Mouse (Mus musculus): ENCODE results near the gene Kifap3.

Kifap3 gene

DNA sequence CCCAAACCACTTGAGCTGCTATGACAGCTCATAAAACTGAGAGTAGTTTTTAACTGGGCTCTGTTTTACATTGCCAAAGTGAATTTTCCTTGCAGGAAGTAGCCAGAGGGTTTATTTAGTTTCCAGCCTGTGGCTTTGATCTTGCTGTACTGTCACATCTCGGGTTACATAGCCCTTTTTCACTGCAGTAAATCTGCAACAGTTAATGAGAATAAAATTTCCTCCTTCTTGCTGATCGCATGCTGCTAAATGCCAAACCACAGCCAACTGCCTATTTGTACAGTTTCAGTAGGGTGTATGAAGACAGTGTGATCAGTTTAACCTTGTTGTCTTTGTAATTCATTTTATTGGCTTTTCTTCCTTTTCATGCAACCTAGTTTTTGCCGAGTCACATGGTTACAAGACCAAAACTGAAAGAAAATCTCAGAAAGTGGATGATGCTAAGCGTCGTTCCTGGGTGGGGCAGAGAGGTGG lies 118.9 kb downstream of the Kifap3 start:
- peak; percentile 29 for DNase-seq

DNA sequence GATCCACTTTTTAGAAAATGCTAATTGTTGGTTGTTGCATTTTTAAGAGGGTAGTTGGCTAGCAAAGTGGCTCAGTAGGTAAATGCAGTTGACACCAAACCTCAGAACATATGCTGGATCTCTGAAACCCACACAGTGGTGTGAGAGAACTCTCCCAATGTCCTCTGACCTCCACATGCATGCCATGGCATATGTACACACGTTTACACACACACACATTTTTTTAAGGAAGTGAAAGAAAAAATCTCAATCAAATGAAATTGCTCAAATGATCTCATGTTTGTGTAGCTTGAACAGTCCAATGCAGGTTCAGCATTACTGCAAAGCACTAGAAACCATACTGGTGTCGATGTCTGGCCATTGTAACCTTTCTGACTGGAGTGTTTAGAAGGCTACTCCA lies 120.2 kb downstream of the Kifap3 start:
- DNase-seq: no peak

DNA sequence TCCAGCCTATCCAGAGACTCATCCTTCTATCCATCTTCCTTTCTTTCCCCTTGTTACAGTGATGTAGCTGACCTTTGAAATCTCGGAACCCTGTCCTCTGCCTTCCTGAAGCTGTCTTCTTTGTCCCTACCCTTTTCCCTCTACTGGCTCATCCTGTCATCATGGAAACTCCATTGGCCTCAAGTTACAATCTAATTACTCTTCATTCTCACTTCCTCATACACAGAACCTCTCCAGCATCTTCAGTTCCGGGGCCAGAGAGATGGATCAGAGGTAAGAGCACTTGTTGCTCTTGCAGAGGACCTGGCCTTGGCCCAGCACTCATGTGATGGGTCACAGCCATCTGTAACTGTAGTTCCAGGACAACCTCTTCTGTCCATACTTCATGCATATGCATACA lies 120.8 kb downstream of the Kifap3 start:
- DNase-seq: no peak

DNA sequence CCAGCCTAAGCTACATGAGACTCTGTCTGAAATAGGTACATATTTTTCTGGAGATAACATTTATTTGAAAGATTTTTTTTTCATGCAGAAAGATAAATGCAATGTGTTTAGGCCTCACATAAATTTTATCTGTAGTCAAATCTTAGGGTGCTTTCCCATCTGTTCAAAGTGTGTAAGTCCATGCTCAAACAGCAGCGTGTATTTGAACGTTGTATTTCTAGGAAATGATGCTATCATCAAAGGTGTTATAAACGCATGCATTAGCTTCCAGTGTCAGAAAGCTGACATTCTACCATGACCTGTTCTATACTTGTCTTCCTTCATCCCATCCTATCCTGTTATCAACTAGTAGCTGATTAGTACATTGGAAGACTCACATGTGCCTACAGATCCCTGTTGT lies 124.0 kb downstream of the Kifap3 start:
- no peak for DNase-seq

DNA sequence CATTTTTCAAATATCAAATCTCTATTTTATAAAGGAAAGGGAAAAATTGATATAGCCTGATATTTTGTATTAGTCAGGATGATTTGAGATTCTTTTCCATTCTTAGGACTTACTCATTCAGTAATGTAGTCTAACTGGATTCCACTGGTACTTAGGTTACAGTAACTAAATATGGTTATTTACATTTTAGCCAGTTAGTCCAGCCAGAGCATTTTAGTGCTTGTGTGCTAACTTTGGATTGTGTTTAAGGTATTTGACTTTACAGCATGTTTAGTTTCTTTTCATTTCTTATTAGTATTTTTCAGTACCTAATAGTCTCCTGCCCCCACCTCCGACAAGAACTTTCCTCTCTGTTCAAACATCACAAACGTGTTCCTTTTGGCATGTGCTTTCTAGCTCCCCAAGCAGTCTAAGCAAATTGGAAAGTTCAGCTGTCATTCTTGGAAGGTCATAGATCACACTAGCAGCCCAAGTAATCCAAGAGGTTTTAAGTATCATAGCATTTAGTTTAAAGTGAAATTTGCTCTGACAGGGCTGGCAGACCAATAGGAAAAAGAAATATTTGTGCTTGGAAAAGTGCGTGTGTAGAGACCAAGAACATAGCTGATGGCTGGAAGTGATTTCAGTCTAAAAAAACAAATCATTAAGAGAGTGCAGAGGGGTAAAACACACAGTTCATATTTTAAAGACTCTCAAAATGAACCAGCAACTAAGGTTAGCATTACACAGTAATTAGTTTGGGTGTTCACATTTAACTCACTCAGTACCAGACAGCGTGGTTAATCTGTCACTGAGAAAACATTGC lies 127.8 kb downstream of the Kifap3 start:
- DNase-seq: no peak

DNA sequence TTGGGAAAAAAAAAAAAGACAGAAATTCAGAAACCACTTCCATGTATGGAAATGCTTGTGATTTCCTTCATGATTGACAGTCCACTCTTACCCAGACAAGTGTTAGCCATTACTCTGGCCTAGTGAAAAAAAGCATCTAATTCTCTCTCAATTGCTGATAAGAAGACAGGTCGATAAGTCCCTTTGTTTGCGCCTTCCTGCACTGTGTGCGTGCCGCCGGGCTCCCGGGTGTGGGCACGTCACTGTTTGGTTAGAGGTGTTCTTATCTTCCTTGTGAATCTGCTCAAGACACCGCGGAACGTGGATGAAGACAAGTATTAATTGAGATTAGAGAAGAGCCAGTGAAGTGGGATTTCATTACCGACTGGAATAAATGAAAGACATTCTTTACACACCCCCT lies 129.0 kb downstream of the Kifap3 start:
- DNase-seq: no peak

DNA sequence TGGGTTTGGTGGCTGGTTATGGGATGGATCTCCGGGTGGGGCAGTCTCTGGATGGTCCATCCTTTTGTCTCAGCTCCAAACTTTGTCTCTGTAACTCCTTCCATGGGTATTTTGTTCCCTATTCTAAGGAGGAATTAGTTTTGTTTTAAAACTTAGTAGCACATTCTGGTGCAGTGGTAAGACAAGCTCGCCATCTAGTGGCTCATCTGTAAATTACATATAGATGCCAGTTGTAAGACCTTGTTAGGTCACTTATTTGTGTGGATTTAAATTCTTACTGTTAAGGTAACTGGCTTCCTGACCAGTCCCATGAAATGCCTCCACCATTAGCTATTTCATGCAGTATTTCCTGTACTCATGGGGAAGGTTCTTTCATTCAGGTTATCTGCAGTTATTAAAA lies 131.0 kb downstream of the Kifap3 start:
- peak; percentile 65 for DNase-seq

DNA sequence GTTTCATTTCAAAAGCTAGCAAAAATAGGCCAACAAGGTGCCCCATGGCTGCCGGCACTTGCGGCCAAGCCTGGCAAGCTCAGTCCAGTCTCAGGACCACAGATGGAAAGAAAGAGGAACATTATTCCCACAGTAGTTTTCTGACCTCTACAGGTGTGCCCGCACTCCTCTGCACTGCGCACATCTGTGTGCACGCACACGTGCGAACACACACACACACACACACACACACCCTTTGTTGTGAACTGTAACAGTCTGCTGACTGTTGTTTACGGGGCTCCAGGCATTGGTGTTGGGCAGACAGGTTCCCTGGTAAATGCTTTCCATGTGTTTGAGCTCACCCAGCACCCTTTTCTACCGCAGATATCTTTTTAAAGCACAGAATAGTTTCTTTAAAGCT lies 131.4 kb downstream of the Kifap3 start:
- no peak for DNase-seq

DNA sequence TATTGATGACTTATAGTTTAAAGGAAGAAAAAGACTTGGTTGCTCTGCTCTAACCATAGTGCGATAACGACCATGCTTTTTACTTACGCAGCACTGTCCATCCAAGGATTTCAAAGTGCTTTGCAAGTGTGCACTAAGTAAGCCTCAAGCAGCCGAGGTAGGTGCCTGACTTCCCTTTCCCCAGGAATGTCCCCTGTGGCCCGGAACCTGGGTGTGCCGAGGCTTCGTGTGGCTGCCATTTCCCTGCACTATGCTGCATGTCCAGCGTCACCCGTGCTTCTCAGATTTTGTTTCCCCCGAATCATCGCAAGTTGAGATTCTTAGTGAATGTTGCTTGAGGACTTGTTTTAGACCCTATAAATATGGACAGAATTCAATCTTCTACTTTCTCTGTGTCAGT lies 132.6 kb downstream of the Kifap3 start:
- no peak for DNase-seq

DNA sequence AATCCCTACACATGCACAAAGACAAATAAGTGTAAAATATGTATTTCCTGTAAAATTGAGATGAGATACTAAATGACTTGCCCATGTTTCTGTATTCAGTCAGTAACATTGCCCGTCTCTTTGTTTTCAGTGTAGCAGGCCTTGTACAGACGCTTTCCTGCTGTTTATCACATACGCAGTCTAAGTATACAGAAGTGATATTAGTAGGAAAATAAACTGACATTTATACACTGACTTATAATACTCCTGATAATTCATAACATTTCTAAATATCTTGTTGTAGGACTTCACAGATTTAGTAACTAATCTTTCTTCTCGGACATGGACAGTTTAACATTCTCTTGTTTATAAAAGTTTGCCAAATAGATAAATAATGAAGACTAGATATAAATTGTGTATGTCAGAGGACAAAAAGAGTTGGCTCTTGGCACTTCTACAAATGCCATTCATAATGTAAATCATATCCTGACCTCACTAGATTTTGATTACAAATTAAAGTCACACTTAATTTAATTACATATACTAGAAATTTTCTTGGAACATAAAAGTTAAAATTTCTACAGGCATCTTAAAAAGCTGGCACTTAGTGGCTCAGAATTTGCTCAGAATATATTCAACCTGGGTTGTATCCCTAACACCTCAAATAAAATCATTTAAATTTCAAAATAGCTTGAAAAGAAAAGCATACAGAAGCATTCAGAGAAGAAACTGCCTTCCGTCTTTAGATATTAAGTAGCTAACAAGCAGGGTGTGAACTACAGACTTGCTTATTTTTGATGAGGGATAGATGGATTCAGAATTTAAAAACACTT lies 138.2 kb downstream of the Kifap3 start:
- no peak for DNase-seq

DNA sequence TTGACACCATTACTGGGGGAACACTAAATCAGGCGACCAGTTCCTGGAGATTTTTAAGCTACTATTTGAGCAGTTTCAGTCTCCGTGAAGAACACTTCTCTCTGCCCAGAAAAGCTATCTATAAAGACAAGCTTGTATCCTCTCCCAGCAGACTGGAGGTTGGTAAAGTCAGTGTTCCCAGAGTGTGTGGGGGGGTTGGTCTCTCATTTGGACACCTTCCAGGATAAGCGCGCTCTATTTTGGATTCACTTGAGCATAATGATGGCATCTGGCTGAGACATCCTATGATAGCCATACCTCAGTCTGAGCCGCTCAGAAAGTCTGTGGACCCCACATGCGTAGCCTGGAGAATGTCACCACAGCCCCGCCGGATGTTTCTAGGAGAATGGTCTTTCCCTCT lies 144.7 kb downstream of the Kifap3 start:
- no peak for DNase-seq

DNA sequence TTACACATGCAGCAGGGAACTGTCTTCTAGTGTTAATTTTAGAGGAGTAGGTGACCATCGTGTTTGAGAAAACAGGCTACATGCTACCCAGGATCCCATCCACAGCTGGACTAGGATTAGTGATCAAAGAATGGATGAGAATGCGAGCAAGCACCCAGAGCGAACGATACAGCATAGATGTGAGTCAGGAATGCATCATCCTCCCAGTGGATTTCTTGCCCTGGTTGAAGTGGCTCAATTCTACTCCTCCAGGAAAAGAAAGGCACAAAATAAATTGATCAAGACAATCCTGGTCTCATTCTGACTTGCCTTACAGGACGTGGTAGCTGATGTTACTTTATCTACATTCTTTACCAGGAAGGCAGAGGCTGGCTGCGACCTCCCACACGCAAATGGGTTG lies 149.5 kb downstream of the Kifap3 start, which contains the start of gene Scyl3:
Gene Scyl3 (plus strand): TSS at position 255 of the 400 bp plus-strand sequence.
- no peak for DNase-seq

DNA sequence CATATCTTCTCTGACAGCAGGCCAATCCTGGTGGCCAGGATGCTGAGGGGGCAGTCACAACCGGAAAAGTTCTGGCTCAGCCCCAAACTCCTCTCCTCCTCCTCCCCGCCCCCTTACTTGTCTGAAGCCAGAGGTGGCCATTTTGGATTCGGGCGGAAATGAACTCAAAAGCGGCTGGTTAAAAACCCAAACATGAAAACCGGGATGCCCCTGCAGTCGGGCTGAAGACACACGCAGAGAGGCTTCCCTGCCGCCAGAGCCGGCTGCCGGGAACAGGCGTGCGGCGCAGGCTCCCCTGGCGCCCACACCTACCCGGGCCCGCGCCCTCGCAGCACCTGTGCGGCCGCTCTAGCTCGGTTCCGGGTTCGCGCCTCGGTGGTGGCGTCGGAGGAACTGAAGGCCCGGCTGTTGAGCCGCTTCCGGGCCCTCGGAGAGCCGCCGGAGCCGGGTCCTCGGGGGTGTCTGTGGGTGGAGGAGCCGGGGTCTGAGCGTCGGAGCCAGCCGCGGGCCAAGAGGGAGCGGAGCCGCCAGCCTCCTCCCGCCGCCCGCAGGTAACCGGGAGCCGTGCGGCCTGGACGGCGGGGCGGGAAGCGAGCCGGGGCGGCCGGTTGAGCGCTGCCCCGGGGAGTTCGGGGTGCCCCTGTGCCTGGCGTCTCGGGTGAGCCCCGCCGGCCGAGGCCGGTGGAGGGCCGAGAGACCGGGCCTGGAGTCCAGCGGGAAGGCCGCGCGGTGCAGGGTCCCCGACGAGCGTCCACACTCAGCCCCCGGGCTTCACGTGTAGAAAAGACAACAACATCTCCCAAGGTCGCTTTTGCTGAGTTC lies 150.5 kb downstream of the Kifap3 start:
- DNase-seq: peak; percentile 92

DNA sequence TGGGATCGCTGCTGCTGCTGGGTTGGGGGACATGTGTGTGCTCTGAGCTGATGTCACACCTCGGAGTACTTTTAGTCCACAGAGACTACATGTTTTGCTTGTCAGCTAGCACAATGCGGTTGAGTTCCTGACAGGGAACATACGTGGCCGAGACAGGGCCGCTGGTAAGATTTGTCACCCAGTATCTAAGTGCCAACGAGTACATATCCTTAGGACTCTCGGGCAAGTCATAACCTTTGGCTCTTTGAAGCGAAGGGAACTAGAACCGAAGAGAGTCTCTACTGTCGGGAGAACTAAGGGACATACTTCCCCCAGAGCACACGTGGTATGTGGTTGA lies 151.0 kb downstream of the Kifap3 start:
- DNase-seq: no peak

DNA sequence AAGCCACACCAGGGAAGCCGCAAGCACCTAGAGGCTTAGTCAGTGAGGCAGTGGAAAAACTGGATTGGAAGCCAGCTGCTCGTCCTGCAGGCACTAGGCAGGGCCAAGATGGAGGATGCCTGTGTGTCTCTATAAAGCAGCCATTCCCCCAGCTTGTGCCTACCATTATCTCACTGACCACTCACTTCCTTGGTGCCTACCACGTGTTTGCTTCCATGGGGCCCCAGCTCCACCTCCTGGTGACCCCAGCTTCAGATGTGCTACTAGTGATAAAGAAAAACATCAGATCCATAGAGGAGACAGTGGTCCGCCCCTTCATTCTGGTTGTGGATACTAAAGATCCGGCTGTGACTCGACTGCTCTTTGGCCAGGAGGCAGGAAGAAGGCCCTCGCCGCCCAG lies 152.4 kb downstream of the Kifap3 start:
- DNase-seq: no peak

DNA sequence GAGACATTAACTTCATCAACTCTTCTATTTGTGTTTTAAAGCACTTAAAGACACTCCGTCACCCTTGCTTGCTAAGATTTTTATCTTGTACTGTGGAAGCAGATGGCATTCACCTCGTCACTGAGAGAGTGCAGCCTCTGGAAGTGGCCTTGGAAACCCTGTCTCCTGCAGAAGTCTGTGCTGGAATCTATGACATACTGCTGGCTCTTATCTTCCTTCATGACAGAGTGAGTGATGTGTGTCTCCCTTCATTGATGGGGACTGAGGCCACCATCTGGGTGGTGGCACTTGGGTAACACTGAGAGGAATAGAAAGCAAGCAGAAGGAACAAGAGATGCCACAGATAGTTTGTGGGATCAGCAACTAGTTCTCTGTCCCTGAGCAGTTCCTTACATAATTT lies 155.2 kb downstream of the Kifap3 start:
- no peak for DNase-seq

DNA sequence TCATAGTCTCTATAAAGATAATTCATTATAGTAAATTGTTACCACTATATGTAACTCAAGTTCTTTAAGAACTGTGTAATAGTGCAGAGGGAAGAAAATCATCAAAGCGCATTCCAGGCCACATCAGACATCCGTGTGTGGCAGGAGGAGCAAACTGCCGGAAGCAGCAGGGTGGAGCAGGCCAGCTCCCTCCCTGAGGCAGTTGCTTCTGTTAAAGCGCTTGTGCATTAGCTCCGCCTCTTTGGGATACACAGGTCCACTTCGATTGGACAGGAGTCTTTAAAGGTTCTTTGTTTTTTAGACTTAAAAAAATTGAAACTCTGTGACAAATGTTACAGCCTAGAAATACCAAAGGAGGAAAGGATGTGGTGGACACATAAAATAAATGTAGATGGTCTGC lies 162.7 kb downstream of the Kifap3 start:
- no peak for DNase-seq

DNA sequence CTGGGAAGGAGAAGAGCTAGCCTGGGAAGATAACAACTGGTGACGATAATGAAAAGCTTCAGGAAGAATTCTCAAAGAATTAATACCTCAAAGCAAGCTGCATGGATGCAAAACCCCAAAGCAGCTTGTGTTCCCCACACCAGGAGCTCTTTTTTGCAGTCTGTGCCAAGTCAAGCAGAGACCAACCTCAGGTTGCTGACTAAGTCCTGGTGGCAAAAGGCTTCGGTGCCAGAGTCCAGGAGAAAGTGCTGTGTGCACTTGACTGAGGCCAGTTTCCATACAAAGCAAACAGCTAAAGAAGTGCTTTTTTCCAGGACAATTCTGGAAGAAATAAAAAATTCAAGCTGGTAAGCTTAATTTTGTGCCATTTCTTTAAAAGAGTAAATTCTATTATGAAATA lies 174.0 kb downstream of the Kifap3 start:
- DNase-seq: peak; percentile 39

DNA sequence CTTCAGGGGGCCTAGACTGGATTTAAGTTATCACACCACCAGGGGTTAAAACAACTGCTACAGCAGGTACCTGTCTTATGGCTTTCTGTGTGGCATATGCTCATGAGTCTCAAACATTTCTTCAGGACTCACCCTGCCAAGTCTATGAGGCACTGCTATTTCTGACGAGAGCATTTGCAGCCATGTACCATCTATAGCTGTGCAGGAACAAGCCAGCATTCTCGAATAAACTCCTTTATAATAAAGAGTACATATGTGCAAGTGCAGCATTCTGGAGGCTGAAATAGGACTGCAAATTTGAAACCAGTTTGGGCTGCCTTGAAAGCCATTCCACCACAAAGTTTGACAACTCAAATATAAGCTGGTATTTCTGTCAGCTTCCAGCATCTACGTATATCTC lies 178.7 kb downstream of the Kifap3 start:
- DNase-seq: no peak

DNA sequence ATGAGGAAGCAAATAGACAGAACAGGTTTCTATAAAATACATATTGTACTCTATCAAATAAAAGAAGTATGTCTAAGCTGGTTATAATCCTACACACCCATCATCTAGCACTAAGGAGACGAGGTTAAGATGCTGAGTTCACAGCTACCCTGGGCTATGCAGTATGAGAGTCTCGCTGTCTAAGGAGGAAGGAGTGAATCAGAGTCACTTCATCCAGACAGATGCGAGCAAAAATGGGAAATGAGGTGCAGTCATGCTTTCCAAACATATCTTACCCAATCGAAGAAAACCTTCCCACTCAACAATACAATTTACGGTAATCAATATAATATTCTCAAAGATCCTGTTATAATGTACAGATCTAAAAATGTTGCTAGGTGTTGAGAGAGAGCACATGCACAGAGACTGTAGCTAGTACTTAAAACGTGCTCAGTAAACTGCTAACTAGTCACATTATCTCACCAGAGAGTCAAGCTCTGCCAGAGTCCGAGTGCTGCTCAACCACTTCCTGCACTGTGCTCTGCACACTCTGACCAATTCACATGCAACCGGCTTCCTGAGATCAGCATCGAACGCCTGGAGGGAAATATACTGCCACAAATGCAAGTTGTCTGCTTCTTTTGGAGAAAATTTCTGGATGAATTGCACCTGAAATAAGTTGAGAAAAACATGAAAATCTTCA lies 184.8 kb downstream of the Kifap3 start:
- no peak for DNase-seq
